Mouse (Mus musculus) C2C12 (cell line): Measurements from ENCODE around the gene Gm10471.
"Not testable (repeated sequence)": the region's sequence is repeated elsewhere in the genome, so short reads cannot be mapped to it uniquely, and the experiment has no call there.

Source experiments
- CTCF ChIP-seq: IDR thresholded peaks from one replicate; pipeline ENCODE4 v1.5.1; 2011; ENCODE audit not compliant: control insufficient read depth, insufficient read depth, insufficient read length
- MAX ChIP-seq: IDR thresholded peaks from one replicate; pipeline ENCODE4 v1.6.1; 2011; ENCODE audit warnings: mild to moderate bottlenecking, control low read depth
- MYOD1 ChIP-seq: IDR thresholded peaks from one replicate; pipeline ENCODE4 v1.6.1; 2011; ENCODE audit warnings: low read depth; ENCODE audit not compliant: control insufficient read depth, insufficient read length
- USF1 ChIP-seq: IDR thresholded peaks from one replicate; pipeline ENCODE4 v1.6.1; 2011; ENCODE audit warnings: low read depth, mild to moderate bottlenecking, control low read depth, moderate library complexity

DNA sequence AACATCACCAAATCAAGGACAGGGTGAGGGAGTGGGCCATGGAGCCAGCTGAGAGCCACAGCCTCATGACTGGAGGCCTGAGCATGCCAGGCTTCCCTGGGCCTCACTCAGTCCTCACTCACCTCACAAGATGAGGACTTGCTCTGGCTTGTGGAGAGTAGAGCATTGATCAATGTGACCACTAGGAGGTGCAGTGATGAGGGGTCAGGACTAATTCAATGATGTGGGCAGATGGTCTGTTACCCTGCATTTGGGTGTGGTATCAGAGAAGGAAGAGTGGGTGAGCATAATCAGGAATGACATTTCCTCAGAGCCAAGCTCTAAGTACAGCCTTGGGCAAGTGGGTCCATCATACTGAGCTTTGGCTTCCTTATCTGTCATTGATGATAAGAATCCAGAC lies 10.1 kb downstream of the Gm10471 start:
- TF ChIP-seq CTCF, USF1, MAX, MYOD1: not testable (repeated sequence)
